Mouse (Mus musculus): ENCODE data around the gene Gpr137.

Gpr137 gene

GRCm38 (mm10) chr19:6977759-6978638 lies 35.7 kb upstream of the Gpr137 start:
- ChIA-PET POLR2A (interaction anchor here in 3 of 4 experiments (0.6 to 8.9 kb wide), 28 partner anchors 8 to 288 kb away, joined by 3 to 99 read pairs (median 12); partner anchors contain the start of genes Bad (in 3 of the 3), Dnajc4 (in 2 of the 3), Gpr137 (in 2 of the 3) and Nudt22 (in 2 of the 3)), CTCF (interaction anchor here (0.5 to 2.9 kb wide), 18 partner anchors 8 to 1916 kb away, joined by 3 to 89 read pairs (median 9); partner anchors contain the start of genes Nudt22 (in 2 of the 4), Trpt1 (in 2 of the 4), Catsperz (in 1 of the 4) and Dnajc4 (in 1 of the 4))

GRCm38 (mm10) chr19:6975537-6976521 lies 33.5 kb upstream of the Gpr137 start, which contains the start of gene Plcb3:
TSS of gene Plcb3 (minus strand) at chr19:6976470.
- CTCF ChIA-PET, result interaction anchor here (0.5 to 1.1 kb wide), 10 partner anchors 9 to 207 kb away, joined by 3 to 9 read pairs (median 3); partner anchors contain the start of genes Dnajc4 (in 1 of the 4), Nudt22 (in 1 of the 4) and Trpt1 (in 1 of the 4)
- POLR2A ChIA-PET, result interaction anchor here (0.6 to 8.9 kb wide), 44 partner anchors 9 to 613 kb away, joined by 3 to 99 read pairs (median 4); partner anchors contain the start of genes Nudt22 (in 3 of the 4), Trpt1 (in 3 of the 4), Bad (in 2 of the 4) and Stip1 (in 2 of the 4)

- CTCF ChIA-PET, result interaction anchor here in 3 of 4 experiments (0.5 to 1.3 kb wide), 14 partner anchors 12 to 1051 kb away, joined by 3 to 5 read pairs (median 3); no protein-coding TSS in a partner anchor
Observed at GRCm38 (mm10) chr19:6974211-6975205, 32.2 kb upstream of the Gpr137 start, which contains the start of gene Ppp1r14b. TSS of gene Ppp1r14b (plus strand) at chr19:6974968.

GRCm38 (mm10) chr19:6973581-6974190 lies 31.4 kb upstream of the Gpr137 start:
- ChIA-PET POLR2A (interaction anchor here (0.5 to 3.3 kb wide), 29 partner anchors 9 to 1970 kb away, joined by 3 to 19 read pairs (median 4); partner anchors contain the start of genes Bad (in 2 of the 4), Nudt22 (in 2 of the 4), Trpt1 (in 2 of the 4) and Catsperz (in 1 of the 4)), CTCF (interaction anchor here in 3 of 4 experiments (0.6 to 1.3 kb wide), 11 partner anchors 11 to 1050 kb away, joined by 3 to 5 read pairs (median 3); no protein-coding TSS in a partner anchor)

More at GRCm38 (mm10) chr19:6974211-6975205, 32.2 kb upstream of the Gpr137 start, which contains the start of gene Ppp1r14b:
- POLR2A ChIA-PET, result interaction anchor here (0.5 to 8.9 kb wide), 46 partner anchors 8 to 1969 kb away, joined by 3 to 99 read pairs (median 5); partner anchors contain the start of genes Nudt22 (in 3 of the 4), Trpt1 (in 3 of the 4), Bad (in 2 of the 4) and Stip1 (in 2 of the 4)

- POLR2A ChIA-PET, result interaction anchor here in 3 of 4 experiments (0.6 to 6.9 kb wide), 15 partner anchors 7 to 293 kb away, joined by 3 to 134 read pairs (median 5); partner anchors contain the start of genes Fkbp2 (in 3 of the 3), Vegfb (in 2 of the 3), Bad (in 1 of the 3) and Gpr137 (in 1 of the 3)
- CTCF ChIA-PET, result interaction anchor here (0.6 to 6.1 kb wide), 7 partner anchors 7 to 36 kb away, joined by 3 to 89 read pairs (median 13); partner anchors contain the start of genes Fkbp2 (in 2 of the 4) and Bad (in 1 of the 4)
Observed at GRCm38 (mm10) chr19:6972247-6972917, 30.1 kb upstream of the Gpr137 start.

- POLR2A ChIA-PET, result interaction anchor here (0.5 to 6.9 kb wide), 29 partner anchors 8 to 1770 kb away, joined by 3 to 134 read pairs (median 5); partner anchors contain the start of genes Fkbp2 (in 3 of the 4), Vegfb (in 2 of the 4), Bad (in 1 of the 4) and Esrra (in 1 of the 4)
- CTCF ChIA-PET, result interaction anchor here (0.6 to 6.1 kb wide), 12 partner anchors 7 to 49 kb away, joined by 3 to 89 read pairs (median 11); partner anchors contain the start of genes Fkbp2 (in 3 of the 4), Bad (in 1 of the 4), Nudt22 (in 1 of the 4) and Trpt1 (in 1 of the 4)
Observed at GRCm38 (mm10) chr19:6971644-6972043, 29.4 kb upstream of the Gpr137 start.

- ChIA-PET POLR2A (interaction anchor here (0.5 to 6.9 kb wide), 43 partner anchors 8 to 1753 kb away, joined by 3 to 134 read pairs (median 4); partner anchors contain the start of genes Fkbp2 (in 3 of the 4), Dnajc4 (in 2 of the 4), Gpr137 (in 2 of the 4) and Nudt22 (in 2 of the 4)), CTCF (interaction anchor here (0.5 to 6.1 kb wide), 45 partner anchors 8 to 593 kb away, joined by 3 to 89 read pairs (median 5); partner anchors contain the start of genes Fkbp2 (in 3 of the 4), Dnajc4 (in 2 of the 4), Bad (in 1 of the 4) and Catsperz (in 1 of the 4))
Observed at GRCm38 (mm10) chr19:6970460-6971085, 28.3 kb upstream of the Gpr137 start.

- POLR2A ChIA-PET, result interaction anchor here (0.6 to 6.9 kb wide), 34 partner anchors 8 to 1512 kb away, joined by 3 to 134 read pairs (median 4); partner anchors contain the start of genes Fkbp2 (in 3 of the 4), Gpr137 (in 2 of the 4), Nudt22 (in 2 of the 4) and Trpt1 (in 2 of the 4)
Observed at GRCm38 (mm10) chr19:6969665-6970381, 27.5 kb upstream of the Gpr137 start.

GRCm38 (mm10) chr19:6969291-6969664 lies 27.0 kb upstream of the Gpr137 start:
- ChIA-PET CTCF (interaction anchor here (1.0 to 6.1 kb wide), 13 partner anchors 10 to 131 kb away, joined by 3 to 89 read pairs (median 10); partner anchors contain the start of genes Fkbp2 (in 3 of the 4), Catsperz (in 1 of the 4), Dnajc4 (in 1 of the 4) and Esrra (in 1 of the 4)), POLR2A (interaction anchor here in 3 of 4 experiments (0.6 to 6.9 kb wide), 16 partner anchors 8 to 1060 kb away, joined by 3 to 134 read pairs (median 7); partner anchors contain the start of genes Fkbp2 (in 3 of the 3), Nudt22 (in 2 of the 3), Trpt1 (in 2 of the 3) and Stip1 (in 1 of the 3))

More at GRCm38 (mm10) chr19:6969665-6970381, 27.5 kb upstream of the Gpr137 start:
- CTCF ChIA-PET, result interaction anchor here (0.5 to 6.1 kb wide), 44 partner anchors 8 to 593 kb away, joined by 3 to 89 read pairs (median 4); partner anchors contain the start of genes Fkbp2 (in 3 of the 4), Dnajc4 (in 2 of the 4), Bad (in 1 of the 4) and Catsperz (in 1 of the 4)

GRCm38 (mm10) chr19:6968491-6969271 lies 26.4 kb upstream of the Gpr137 start:
- CTCF ChIA-PET, result interaction anchor here in 3 of 4 experiments (2.2 to 6.1 kb wide), 4 partner anchors 10 to 16 kb away, joined by 14 to 89 read pairs (median 34); partner anchors contain the start of gene Fkbp2 (in 2 of the 3)
- POLR2A ChIA-PET, result interaction anchor here in 3 of 4 experiments (0.6 to 6.9 kb wide), 10 partner anchors 8 to 1745 kb away, joined by 3 to 134 read pairs (median 4); partner anchors contain the start of genes Fkbp2 (in 2 of the 3), Nudt22 (in 1 of the 3) and Trpt1 (in 1 of the 3)

GRCm38 (mm10) chr19:6956461-6956860 lies 14.2 kb upstream of the Gpr137 start:
- ChIA-PET CTCF (interaction anchor here (0.5 to 7.6 kb wide), 9 partner anchors 13 to 122 kb away, joined by 3 to 41 read pairs (median 4); partner anchors contain the start of genes Catsperz (in 1 of the 4) and Plcb3 (in 1 of the 4)), POLR2A (interaction anchor here in 3 of 4 experiments (0.6 to 12.2 kb wide), 19 partner anchors 9 to 567 kb away, joined by 3 to 134 read pairs (median 4); partner anchors contain the start of genes Bad (in 2 of the 3), Dnajc4 (in 2 of the 3), Gpr137 (in 2 of the 3) and Nudt22 (in 2 of the 3))
